Mouse (Mus musculus) brain, embryonic 14.5 days (tissue): ENCODE results near the gene Dvl1. TPM values are rescaled to one million over a fixed set of nuclear protein-coding genes. Genes with fewer than 3 reads are reported as not detected.
A peak's percentile ranks its signal among the peaks of the same experiment; 100 is the strongest.

ENCODE experiments used
- DNase-seq: peaks from one replicate; pipeline ENCODE4 v3.0.0-alpha.2; 2011; ENCODE audit warnings: low read depth
- CTCF ChIP-seq: fragments of 200-500 bp; IDR thresholded peaks from 2 replicates; pipeline ENCODE4 v1.5.1; 2012; ENCODE audit warnings: inconsistent platforms, mild to moderate bottlenecking, moderate library complexity, borderline replicate concordance; ENCODE audit not compliant: insufficient read depth, insufficient read length; ENCODE audit errors: extremely low read depth
- POLR2A ChIP-seq: fragments of 200-500 bp; IDR thresholded peaks from 2 replicates; pipeline ENCODE4 v1.6.1; 2012; ENCODE audit warnings: mild to moderate bottlenecking, inconsistent platforms, borderline replicate concordance; ENCODE audit not compliant: poor library complexity, insufficient read depth, insufficient read length, severe bottlenecking; ENCODE audit errors: extremely low read depth
- polyA plus RNA-seq: library from polyadenylated mRNA; depleted of rRNA; stranded (reverse); fragments of >200 nt; gene quantifications from 2 replicates; pipeline ENCODE4 v1.2.3, GENCODE M21; 2012

The Dvl1 gene
- polyA plus RNA-seq, 1 experiment, result 139 TPM

- DNase-seq, result no peak
- no peak for TF ChIP-seq POLR2A
- no peak for TF ChIP-seq CTCF
These were observed 5.4 kb upstream of the Dvl1 start for GRCm38 (mm10) chr4:155841651-155842270.

GRCm38 (mm10) chr4:155843231-155843630 lies 4.0 kb upstream of the Dvl1 start:
- TF ChIP-seq POLR2A (no peak), CTCF (no peak)
- no peak for DNase-seq

GRCm38 (mm10) chr4:155847591-155848352 lies 570 bp downstream of the Dvl1 start:
- TF ChIP-seq CTCF (no peak), POLR2A (no peak)
- DNase-seq, result peak; percentile 65

- TF ChIP-seq CTCF, result no peak
- no peak for TF ChIP-seq POLR2A
- no peak for DNase-seq
These were observed 1.4 kb downstream of the Dvl1 start for GRCm38 (mm10) chr4:155848434-155849095.

GRCm38 (mm10) chr4:155849391-155849790 lies 2.2 kb downstream of the Dvl1 start:
- DNase-seq, result no peak
- TF ChIP-seq POLR2A, result no peak
- no peak for TF ChIP-seq CTCF

- no peak for DNase-seq
- TF ChIP-seq POLR2A (no peak), CTCF (no peak)
These were observed 2.7 kb downstream of the Dvl1 start for GRCm38 (mm10) chr4:155849792-155850451.

GRCm38 (mm10) chr4:155851368-155851767 lies 4.2 kb downstream of the Dvl1 start:
- DNase-seq, result no peak
- TF ChIP-seq CTCF, result no peak
- no peak for TF ChIP-seq POLR2A

- no peak for TF ChIP-seq CTCF
- no peak for TF ChIP-seq POLR2A
- no peak for DNase-seq
These were observed 4.8 kb downstream of the Dvl1 start for GRCm38 (mm10) chr4:155851951-155852411.

GRCm38 (mm10) chr4:155853421-155853820 lies 6.2 kb downstream of the Dvl1 start:
- TF ChIP-seq POLR2A (no peak), CTCF (no peak)
- no peak for DNase-seq

- TF ChIP-seq POLR2A (no peak), CTCF (no peak)
- DNase-seq, result no peak
These were observed 7.8 kb downstream of the Dvl1 start for GRCm38 (mm10) chr4:155854991-155855390.

GRCm38 (mm10) chr4:155856071-155856470 lies 8.9 kb downstream of the Dvl1 start:
- DNase-seq, result no peak

More at GRCm38 (mm10) chr4:155856071-155856470, 8.9 kb downstream of the Dvl1 start:
- TF ChIP-seq POLR2A, result no peak
- no peak for TF ChIP-seq CTCF
